Mouse (Mus musculus) heart, embryonic 13.5 days (tissue): Measurements from ENCODE around the gene Rfx4. TPM values are rescaled to one million over a fixed set of nuclear protein-coding genes. Genes with fewer than 3 reads are reported as not detected.

Experiments used
- ATAC-seq: fragments of 200-750 bp; cut with Nextera tagmentation; 2 replicates; pipeline ENCODE4 v1.8.0; 2017; ENCODE audit warnings: moderate TSS enrichment; ENCODE audit not compliant: insufficient number of reproducible peaks, low FRiP score, low TSS enrichment; ENCODE audit errors: extremely low read depth
- H3K27ac ChIP-seq: fragments of 300-500 bp; sonication (generic); replicated peaks from 2 replicates; pipeline ENCODE4 v1.5.1; 2015; ENCODE audit warnings: moderate library complexity, mild to moderate bottlenecking, inconsistent platforms
- H3K27me3 ChIP-seq: fragments of 300-500 bp; sonication (generic); replicated peaks from 2 replicates; pipeline ENCODE4 v1.6.1; 2015; ENCODE audit warnings: mild to moderate bottlenecking, inconsistent platforms
- H3K36me3 ChIP-seq: fragments of 300-500 bp; sonication (generic); 2 replicates; pipeline ENCODE4 v1.6.1; 2015; ENCODE audit warnings: mild to moderate bottlenecking, inconsistent platforms
- H3K4me1 ChIP-seq: fragments of 300-500 bp; sonication (generic); 2 replicates; pipeline ENCODE4 v1.6.1; 2015; ENCODE audit warnings: inconsistent platforms
- H3K4me2 ChIP-seq: fragments of 300-500 bp; sonication (generic); 2 replicates; pipeline ENCODE4 v1.6.1; 2015; ENCODE audit warnings: inconsistent platforms, mild to moderate bottlenecking, moderate library complexity
- H3K4me3 ChIP-seq: fragments of 300-500 bp; sonication (generic); 2 replicates; pipeline ENCODE4 v1.5.1; 2015; ENCODE audit warnings: moderate library complexity, mild to moderate bottlenecking, inconsistent platforms
- H3K9ac ChIP-seq: fragments of 300-500 bp; sonication (generic); 2 replicates; pipeline ENCODE4 v1.6.1; 2015; ENCODE audit warnings: inconsistent platforms, mild to moderate bottlenecking, moderate library complexity
- H3K9me3 ChIP-seq: fragments of 300-500 bp; sonication (generic); 2 replicates; pipeline ENCODE4 v1.6.1; 2016; ENCODE audit warnings: inconsistent platforms
- WGBS: fragments of 180-500 bp; shearing (Covaris S2); methylation state at CpG from one replicate; pipeline ENCODE4 v1.1.7; 2015; ENCODE audit warnings: mixed read lengths; 5-methylcytosine and 5-hydroxymethylcytosine counted together
- polyA plus RNA-seq: library from polyadenylated mRNA; unstranded; fragments of >200 nt; fragmentation: Nextera tagmentation; extraction: Ambion mirVana; gene quantifications from 2 replicates; pipeline ENCODE4 v1.2.1, GENCODE M21; 2015

Rfx4 gene
- polyA plus RNA-seq, 1 experiment from 2014 or later: not detected

- Histone ChIP-seq H3K4me2 (no peak overlapping the region), H3K36me3 (no peaks in the 10 kb centered on the region), H3K27ac (no peak overlapping the region), H3K9me3 (no peaks in the 10 kb centered on the region), H3K9ac (no peak overlapping the region), H3K27me3 (no peaks in the 10 kb centered on the region), H3K4me1 (no peaks in the 10 kb centered on the region), H3K4me3 (no peak overlapping the region)
- WGBS: 75% methylated on average over 7 of the region's 7 CpGs
- ATAC-seq: no peak
These were observed 61.4 kb downstream of the Rfx4 start for GRCm38 (mm10) chr10:84817086-84817869.

GRCm38 (mm10) chr10:84819669-84820068 is 63.8 kb downstream of the Rfx4 start:
- Histone ChIP-seq H3K4me2 (no peak overlapping the region), H3K27me3 (no peaks in the 10 kb centered on the region), H3K27ac (no peak overlapping the region), H3K36me3 (no peaks in the 10 kb centered on the region), H3K4me3 (no peak overlapping the region), H3K9me3 (no peaks in the 10 kb centered on the region), H3K4me1 (peaks cover 4% of the 10 kb centered on the region; the same call in 1 of the 2 replicates), H3K9ac (no peak overlapping the region)
- WGBS: 56% methylated on average over 6 of the region's 6 CpGs
- no peak for ATAC-seq

GRCm38 (mm10) chr10:84820230-84820629 is 64.4 kb downstream of the Rfx4 start:
- Histone ChIP-seq H3K4me3 (no peak overlapping the region), H3K4me2 (no peak overlapping the region), H3K36me3 (no peaks in the 10 kb centered on the region), H3K4me1 (peaks cover 4% of the 10 kb centered on the region; the same call in 1 of the 2 replicates), H3K9ac (no peak overlapping the region), H3K27me3 (no peaks in the 10 kb centered on the region), H3K9me3 (no peaks in the 10 kb centered on the region), H3K27ac (no peak overlapping the region)
- WGBS: 71% methylated on average over 3 of the region's 3 CpGs
- ATAC-seq: no peak

- no peaks in the 10 kb centered on the region for H3K36me3 ChIP-seq
- H3K9ac ChIP-seq: no peak overlapping the region
- no peak overlapping the region for H3K4me3 ChIP-seq
- H3K27me3 ChIP-seq: no peaks in the 10 kb centered on the region
- WGBS: 63% methylated on average over 9 of the region's 9 CpGs
- H3K27ac ChIP-seq: no peak overlapping the region
- H3K4me2 ChIP-seq: no peak overlapping the region
- peaks cover 4% of the 10 kb centered on the region; the same call in 1 of the 2 replicates for H3K4me1 ChIP-seq
- no peaks in the 10 kb centered on the region for H3K9me3 ChIP-seq
- ATAC-seq: no peak
These were observed 66.9 kb downstream of the Rfx4 start for GRCm38 (mm10) chr10:84822741-84823151.

- 42% methylated on average over 4 of the region's 4 CpGs for WGBS
- no peak overlapping the region for H3K27ac ChIP-seq
- no peak overlapping the region for H3K4me3 ChIP-seq
- no peaks in the 10 kb centered on the region for H3K27me3 ChIP-seq
- no peak overlapping the region for H3K9ac ChIP-seq
- peak overlapping the region; percentile 12; the same call in 1 of the 2 replicates for H3K4me2 ChIP-seq
- peaks cover 4% of the 10 kb centered on the region; the same call in 1 of the 2 replicates for H3K4me1 ChIP-seq
- no peaks in the 10 kb centered on the region for H3K9me3 ChIP-seq
- no peak for ATAC-seq
- H3K36me3 ChIP-seq: no peaks in the 10 kb centered on the region
These were observed 67.8 kb downstream of the Rfx4 start for GRCm38 (mm10) chr10:84823621-84824020.

- WGBS: 74% methylated on average over 8 of the region's 8 CpGs
- Histone ChIP-seq H3K9me3 (no peaks in the 10 kb centered on the region), H3K4me2 (no peak overlapping the region), H3K4me1 (no peaks in the 10 kb centered on the region), H3K27ac (no peak overlapping the region), H3K27me3 (peaks cover 5% of the 10 kb centered on the region; the same call in 1 of the 2 replicates), H3K36me3 (no peaks in the 10 kb centered on the region), H3K9ac (no peak overlapping the region), H3K4me3 (no peak overlapping the region)
- ATAC-seq: no peak
These were observed 73.1 kb downstream of the Rfx4 start for GRCm38 (mm10) chr10:84829009-84829408.

GRCm38 (mm10) chr10:84835596-84835995 is 79.7 kb downstream of the Rfx4 start:
- no peak overlapping the region for H3K27ac ChIP-seq
- ATAC-seq: no peak
- H3K4me2 ChIP-seq: no peak overlapping the region
- WGBS: 53% methylated on average over 6 of the region's 6 CpGs
- no peaks in the 10 kb centered on the region for H3K36me3 ChIP-seq
- no peak overlapping the region for H3K9ac ChIP-seq
- peaks cover 10% of the 10 kb centered on the region for H3K4me1 ChIP-seq
- H3K4me3 ChIP-seq: no peak overlapping the region
- no peaks in the 10 kb centered on the region for H3K9me3 ChIP-seq
- peaks cover 15% of the 10 kb centered on the region; the same call in 1 of the 2 replicates for H3K27me3 ChIP-seq

GRCm38 (mm10) chr10:84836104-84836503 is 80.2 kb downstream of the Rfx4 start:
- ATAC-seq: no peak
- Histone ChIP-seq H3K4me2 (no peak overlapping the region), H3K4me3 (no peak overlapping the region), H3K36me3 (no peaks in the 10 kb centered on the region), H3K4me1 (peaks cover 10% of the 10 kb centered on the region), H3K27ac (no peak overlapping the region), H3K9ac (no peak overlapping the region), H3K9me3 (no peaks in the 10 kb centered on the region), H3K27me3 (peaks cover 11% of the 10 kb centered on the region; the same call in 1 of the 2 replicates)
- 16% methylated on average over 4 of the region's 4 CpGs for WGBS

- Histone ChIP-seq H3K9ac (no peak overlapping the region), H3K27ac (no peak overlapping the region), H3K4me1 (peaks cover 12% of the 10 kb centered on the region), H3K27me3 (peaks cover 16% of the 10 kb centered on the region; the same call in 1 of the 2 replicates), H3K4me2 (no peak overlapping the region), H3K9me3 (no peaks in the 10 kb centered on the region), H3K36me3 (no peaks in the 10 kb centered on the region), H3K4me3 (no peak overlapping the region)
- WGBS: 68% methylated on average over 2 of the region's 2 CpGs
- no peak for ATAC-seq
These were observed 81.5 kb downstream of the Rfx4 start for GRCm38 (mm10) chr10:84837355-84837754.

DNA sequence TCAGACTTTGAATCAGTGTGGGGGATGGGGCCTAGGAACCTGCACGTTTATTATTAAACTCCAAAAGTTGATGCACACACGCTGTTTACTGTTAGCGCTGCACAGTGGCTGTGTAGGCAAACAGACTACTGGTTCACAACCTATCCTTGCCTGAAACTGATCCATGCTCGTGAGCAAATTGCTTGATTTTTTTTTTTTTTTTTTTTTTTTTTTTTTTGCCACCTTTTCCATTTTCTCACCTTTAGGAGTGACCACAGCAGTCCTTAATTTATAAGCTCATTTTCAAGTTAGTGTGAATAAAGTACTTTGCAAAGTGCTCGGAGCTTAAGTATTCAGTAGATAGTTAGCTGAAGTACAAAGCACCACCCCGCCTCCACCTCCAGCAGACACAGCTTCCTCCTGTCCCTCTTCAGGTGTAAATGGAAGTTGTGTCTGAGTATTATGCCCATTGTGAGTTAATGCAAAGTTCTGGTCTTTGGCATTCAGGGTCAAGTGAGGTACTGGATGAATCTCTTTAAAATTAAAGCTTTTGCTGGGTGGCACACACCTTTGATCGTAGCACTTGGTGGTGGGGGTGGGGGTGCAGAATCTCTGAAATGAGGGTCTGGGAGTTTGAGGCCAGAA is 83.1 kb downstream of the Rfx4 start:
- no peak overlapping the region for H3K4me2 ChIP-seq
- no peak overlapping the region for H3K4me3 ChIP-seq
- no peaks in the 10 kb centered on the region for H3K36me3 ChIP-seq
- no peak for ATAC-seq
- no peak overlapping the region for H3K27ac ChIP-seq
- WGBS: 55% methylated on average over 7 of the region's 7 CpGs
- peaks cover 23% of the 10 kb centered on the region for H3K27me3 ChIP-seq
- H3K4me1 ChIP-seq: peaks cover 12% of the 10 kb centered on the region
- H3K9me3 ChIP-seq: no peaks in the 10 kb centered on the region
- no peak overlapping the region for H3K9ac ChIP-seq

DNA sequence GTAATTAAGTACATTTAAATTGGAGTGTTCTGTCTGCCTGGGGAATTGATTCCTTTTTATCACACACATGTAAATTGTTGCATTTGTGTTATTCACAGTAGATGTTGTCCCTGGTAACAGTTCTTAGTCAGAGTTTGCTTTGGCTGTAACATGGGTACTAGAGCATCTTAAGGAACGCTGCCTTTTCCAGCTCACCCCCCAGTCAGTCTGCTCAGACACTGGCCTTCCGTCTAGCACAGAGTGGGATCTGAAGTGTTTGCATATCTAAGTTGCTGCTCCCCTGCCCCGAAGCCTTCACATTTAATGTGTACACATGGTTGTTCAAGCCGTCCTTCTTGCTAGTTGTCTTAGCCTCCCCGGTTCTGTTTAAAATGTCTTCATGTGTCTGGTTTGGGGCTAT is 90.8 kb downstream of the Rfx4 start:
- ATAC-seq: no peak
- Histone ChIP-seq H3K9me3 (no peaks in the 10 kb centered on the region), H3K4me1 (peaks cover 5% of the 10 kb centered on the region), H3K4me2 (no peak overlapping the region), H3K36me3 (no peaks in the 10 kb centered on the region), H3K9ac (no peak overlapping the region), H3K27ac (no peak overlapping the region), H3K27me3 (peaks cover 17% of the 10 kb centered on the region), H3K4me3 (no peak overlapping the region)
- WGBS: 72% methylated on average over 5 of the region's 5 CpGs
